Mouse (Mus musculus) CH12.LX (cell line): ENCODE data around the gene Hmga2. TPM values are rescaled to one million over a fixed set of nuclear protein-coding genes. Genes with fewer than 3 reads are reported as not detected.

Experiments used
- DNase-seq: peaks from one replicate; pipeline ENCODE4 v3.0.0-alpha.2; 2013; ENCODE audit errors: extremely low read depth
- H3K27ac ChIP-seq: 2 replicates; pipeline ENCODE4 v1.5.1; 2012; ENCODE audit warnings: low read depth, mild to moderate bottlenecking, control low read depth, moderate library complexity; ENCODE audit not compliant: insufficient read depth
- H3K27me3 ChIP-seq: replicated peaks from 2 replicates; pipeline ENCODE3; 2012; ENCODE audit warnings: inconsistent platforms
- H3K36me3 ChIP-seq, 2 experiments: replicated peaks in 1 of 2; 2 replicates each; pipeline versions ENCODE3 to v1.6.1; 2012; ENCODE audit warnings: inconsistent platforms in 1 of 2, low read length in 1 of 2, mild to moderate bottlenecking in 1 of 2, mixed read lengths in 1 of 2, moderate library complexity in 1 of 2; ENCODE audit not compliant: control insufficient read depth in 1 of 2, insufficient read depth in 1 of 2
- H3K4me1 ChIP-seq, 2 experiments: 2 replicates each; pipeline ENCODE4 v1.6.1; 2012; ENCODE audit warnings: inconsistent platforms in 1 of 2, moderate library complexity in 1 of 2; ENCODE audit not compliant: insufficient read depth in 2 of 2, control insufficient read depth in 1 of 2
- H3K4me2 ChIP-seq: 2 replicates; pipeline ENCODE4 v1.6.1; 2012; ENCODE audit warnings: low read depth, mild to moderate bottlenecking, control low read depth; ENCODE audit not compliant: poor library complexity, insufficient read depth, severe bottlenecking
- H3K4me3 ChIP-seq, 3 experiments: fragments of 150-350 bp in 1 of 3; sonication (generic) in 1 of 3; replicated peaks in 1 of 3; 2 replicates each; pipeline versions ENCODE3 to v1.5.1; 2011 to 2012; ENCODE audit warnings: low read depth in 2 of 3, low read length in 2 of 3, mild to moderate bottlenecking in 2 of 3, moderate library complexity in 2 of 3, control low read depth in 1 of 3, improper control_type of control experiment in 1 of 3, inconsistent platforms in 1 of 3, mixed read lengths in 1 of 3; ENCODE audit not compliant: poor library complexity in 1 of 3
- H3K79me2 ChIP-seq: replicated peaks from 2 replicates; pipeline ENCODE4 v1.6.1; 2012; ENCODE audit warnings: mild to moderate bottlenecking, moderate library complexity; ENCODE audit not compliant: control insufficient read depth, poor library complexity, insufficient read depth, severe bottlenecking; ENCODE audit errors: extremely low read depth
- H3K9ac ChIP-seq: 2 replicates; pipeline ENCODE4 v1.6.1; 2012; ENCODE audit warnings: low read depth, mild to moderate bottlenecking, control low read depth, moderate library complexity; ENCODE audit not compliant: insufficient read depth
- H3K9me3 ChIP-seq: replicated peaks from 2 replicates; pipeline ENCODE3; 2012; ENCODE audit warnings: low read length, inconsistent platforms, mixed read lengths
- BHLHE40 ChIP-seq: IDR thresholded peaks from 2 replicates; pipeline ENCODE4 v1.6.1; 2011; ENCODE audit warnings: mild to moderate bottlenecking, low read depth, low read length, improper control_type of control experiment
- CHD1 ChIP-seq: IDR thresholded peaks from 2 replicates; pipeline ENCODE4 v1.6.1; 2012; ENCODE audit warnings: low read depth, low read length, improper control_type of control experiment, inconsistent platforms
- E2F4 ChIP-seq: IDR thresholded peaks from 2 replicates; pipeline ENCODE4 v1.6.1; 2011; ENCODE audit warnings: low read depth, low read length, improper control_type of control experiment; ENCODE audit not compliant: insufficient replicate concordance
- EP300 ChIP-seq: IDR thresholded peaks from 2 replicates; pipeline ENCODE4 v1.6.1; 2011; ENCODE audit warnings: low read length, improper control_type of control experiment
- ETS1 ChIP-seq: conservative IDR thresholded peaks from 2 replicates; pipeline ENCODE4 v1.6.1; 2012; ENCODE audit warnings: low read depth, mild to moderate bottlenecking, inconsistent platforms, low read length, improper control_type of control experiment, moderate library complexity
- HCFC1 ChIP-seq: IDR thresholded peaks from 2 replicates; pipeline ENCODE4 v1.6.1; 2012; ENCODE audit warnings: low read depth, mild to moderate bottlenecking, inconsistent platforms, low read length, improper control_type of control experiment
- IRF4 ChIP-seq: IDR thresholded peaks from 2 replicates; pipeline ENCODE4 v1.6.1; 2014; ENCODE audit warnings: low read depth, mild to moderate bottlenecking, inconsistent platforms, low read length, improper control_type of control experiment
- KAT2A ChIP-seq: IDR thresholded peaks from 2 replicates; pipeline ENCODE4 v1.6.1; 2012; ENCODE audit warnings: low read length, improper control_type of control experiment, inconsistent platforms; ENCODE audit not compliant: insufficient replicate concordance
- MAX ChIP-seq: IDR thresholded peaks from 2 replicates; pipeline ENCODE4 v1.6.1; 2011; ENCODE audit warnings: low read length, improper control_type of control experiment
- MEF2A ChIP-seq: IDR thresholded peaks from 2 replicates; pipeline ENCODE4 v1.6.1; 2014; ENCODE audit warnings: low read depth, mild to moderate bottlenecking, inconsistent platforms, low read length, improper control_type of control experiment, borderline replicate concordance
- MYC ChIP-seq: IDR thresholded peaks from 2 replicates; pipeline ENCODE4 v1.6.1; 2011; ENCODE audit warnings: low read depth, mild to moderate bottlenecking, improper control_type of control experiment, low read length
- NELFE ChIP-seq: IDR thresholded peaks from 2 replicates; pipeline ENCODE4 v1.6.1; 2011; ENCODE audit warnings: low read depth, low read length, improper control_type of control experiment
- NRF1 ChIP-seq: IDR thresholded peaks from 2 replicates; pipeline ENCODE4 v1.6.1; 2014; ENCODE audit warnings: low read depth, mild to moderate bottlenecking, inconsistent platforms, low read length, improper control_type of control experiment, moderate library complexity
- PAX5 ChIP-seq: IDR thresholded peaks from 2 replicates; pipeline ENCODE4 v1.6.1; 2012; ENCODE audit warnings: low read length, inconsistent platforms, mixed read lengths
- POLR2A ChIP-seq: IDR thresholded peaks from 2 replicates; pipeline ENCODE4 v1.6.1; 2011; ENCODE audit warnings: low read depth, mild to moderate bottlenecking, improper control_type of control experiment, low read length
- POLR2AphosphoS2 ChIP-seq: IDR thresholded peaks from 2 replicates; pipeline ENCODE4 v1.6.1; 2011; ENCODE audit warnings: low read depth, low read length, improper control_type of control experiment
- RCOR1 ChIP-seq: conservative IDR thresholded peaks from 2 replicates; pipeline ENCODE4 v1.6.1; 2012; ENCODE audit warnings: low read depth, mild to moderate bottlenecking, inconsistent platforms, low read length, improper control_type of control experiment
- SMC3 ChIP-seq: IDR thresholded peaks from 2 replicates; pipeline ENCODE4 v1.6.1; 2011; ENCODE audit warnings: low read depth, low read length, improper control_type of control experiment
- TCF12 ChIP-seq: IDR thresholded peaks from 2 replicates; pipeline ENCODE4 v1.6.1; 2014; ENCODE audit warnings: low read depth, mild to moderate bottlenecking, inconsistent platforms, low read length, improper control_type of control experiment
- dilution Hi-C: fragments of 300-500 bp; cut with MboI; formaldehyde crosslinking; loops from 2 replicates; pipeline ENCODE4 v1.14.3; 2020; ENCODE audit warnings: low sequenced_read_pairs; ENCODE audit not compliant: extremely low pct_unique_long_range_greater_than_20kb, extremely low pct_ligation_motif_present
- in situ Hi-C: fragments of 300-500 bp; cut with MboI; formaldehyde crosslinking; loops from 3 replicates; pipeline ENCODE4 v1.14.3; 2019; ENCODE audit warnings: low sequenced_read_pairs, low pct_ligation_motif_present, low pct_unique_long_range_greater_than_20kb, mixed read lengths
- polyA plus RNA-seq: library from polyadenylated mRNA; unstranded; fragments of >175 nt; gene quantifications from 2 replicates; pipeline ENCODE4 v1.2.1, GENCODE M21; 2012; ENCODE audit warnings: low read depth; ENCODE audit not compliant: insufficient read length
- total RNA-seq, 2 experiments: library from RNA; depleted of rRNA; stranded (reverse); fragments of 300-350 nt in 1 of 2; fragments of >200 nt in 1 of 2; gene quantifications; 2 replicates each; pipeline ENCODE4 v1.2.3; 2012 to 2014

Hmga2 gene
- total and polyA plus RNA-seq, 3 experiments = not detected

GRCm38 (mm10) chr10:120416628-120417027 is 59.6 kb downstream of the Hmga2 start:
- H3K79me2 ChIP-seq = no peaks in the 10 kb centered on the region
- H3K27me3 ChIP-seq = no peaks in the 10 kb centered on the region
- in situ Hi-C loops (no loop called here), dilution Hi-C loops (no loop called here)
- H3K9ac ChIP-seq = no peak overlapping the region
- no peak overlapping the region for H3K27ac ChIP-seq
- H3K4me3 ChIP-seq = no peak overlapping the region
- no peaks in the 10 kb centered on the region for H3K36me3 ChIP-seq
- TF ChIP-seq PAX5 (no peak), IRF4 (no peak), POLR2AphosphoS2 (no peak), MAX (no peak), TCF12 (no peak), HCFC1 (no peak), MEF2A (no peak), KAT2A (no peak), E2F4 (no peak), MYC (no peak), CHD1 (no peak), POLR2A (no peak), NRF1 (no peak), NELFE (no peak), ETS1 (no peak), SMC3 (no peak), BHLHE40 (no peak), RCOR1 (no peak)
- peaks cover 60% of the 10 kb centered on the region for H3K9me3 ChIP-seq
- DNase-seq = no peak
- no peaks in the 10 kb centered on the region for H3K4me1 ChIP-seq
- H3K4me2 ChIP-seq = no peak overlapping the region

- Histone ChIP-seq H3K9ac (no peak overlapping the region), H3K4me3 (no peak overlapping the region), H3K4me1 (no peaks in the 10 kb centered on the region), H3K9me3 (peaks cover 54% of the 10 kb centered on the region)
- TF ChIP-seq EP300 = no peak
- TF ChIP-seq, all 38 proteins: peak for 0
- H3K27me3 ChIP-seq = no peaks in the 10 kb centered on the region
- H3K79me2 ChIP-seq = no peaks in the 10 kb centered on the region
- DNase-seq = no peak
- in situ Hi-C loops = no loop called here
- H3K4me2 ChIP-seq = no peak overlapping the region
- no peaks in the 10 kb centered on the region for H3K36me3 ChIP-seq
- H3K27ac ChIP-seq = no peak overlapping the region
- dilution Hi-C loops = no loop called here
Observed at GRCm38 (mm10) chr10:120412215-120412614, 64.1 kb downstream of the Hmga2 start.
